Mouse (Mus musculus): Measurements from ENCODE around the gene Zdhhc19. TPM values are rescaled to one million over a fixed set of nuclear protein-coding genes. Genes with fewer than 3 reads are reported as not detected.

The Zdhhc19 gene
- polyA plus RNA-seq (2015; fragmentation: Nextera tagmentation; extraction: Ambion mirVana), result 0.20 TPM in 1 of 2 replicates, not detected in the other

DNA sequence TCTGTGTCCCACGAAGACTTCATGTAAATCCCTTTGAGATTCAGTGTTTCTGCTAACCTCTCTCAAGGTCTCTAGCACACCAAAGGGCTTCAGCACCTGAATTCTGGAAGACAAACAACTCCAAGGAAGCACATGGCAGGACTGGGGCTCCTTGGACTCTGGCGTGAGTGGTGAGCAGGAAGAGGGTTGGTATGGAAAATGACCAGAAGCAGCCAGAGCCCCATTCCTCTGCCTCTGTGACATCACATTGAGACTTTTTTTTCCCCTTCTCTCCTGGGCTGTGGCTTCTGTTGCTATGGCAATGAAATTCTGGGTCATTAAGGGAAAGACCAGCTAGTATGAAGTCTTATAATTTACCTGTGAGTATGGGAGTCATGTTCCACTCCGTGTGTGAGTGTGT lies at the start of gene Zdhhc19:
Gene Zdhhc19, plus strand, starts transcription at position 301 of the 400 bp plus-strand sequence.
- Histone ChIP-seq H3K4me3 (replicated peaks) (no peak within 1 kb of the TSS), H3K9me3 (replicated peaks) (no peaks in the 10 kb centered on the region), H3K27ac (replicated peaks) (no peak within 1 kb of the TSS), H3K27me3 (replicated peaks) (no peaks in the 10 kb centered on the region), H3K9ac (replicated peaks) (no peak within 1 kb of the TSS), H3K4me2 (no peak within 1 kb of the TSS), H3K36me3 (no peaks in the 10 kb centered on the region), H3K4me1 (peaks cover 10% of the 10 kb centered on the region; the same call in 1 of the 2 replicates)
- no peak for ATAC-seq (ENCODE audit: low FRiP score)
- WGBS, result 67% methylated on average over 3 of the region's 3 CpGs

DNA sequence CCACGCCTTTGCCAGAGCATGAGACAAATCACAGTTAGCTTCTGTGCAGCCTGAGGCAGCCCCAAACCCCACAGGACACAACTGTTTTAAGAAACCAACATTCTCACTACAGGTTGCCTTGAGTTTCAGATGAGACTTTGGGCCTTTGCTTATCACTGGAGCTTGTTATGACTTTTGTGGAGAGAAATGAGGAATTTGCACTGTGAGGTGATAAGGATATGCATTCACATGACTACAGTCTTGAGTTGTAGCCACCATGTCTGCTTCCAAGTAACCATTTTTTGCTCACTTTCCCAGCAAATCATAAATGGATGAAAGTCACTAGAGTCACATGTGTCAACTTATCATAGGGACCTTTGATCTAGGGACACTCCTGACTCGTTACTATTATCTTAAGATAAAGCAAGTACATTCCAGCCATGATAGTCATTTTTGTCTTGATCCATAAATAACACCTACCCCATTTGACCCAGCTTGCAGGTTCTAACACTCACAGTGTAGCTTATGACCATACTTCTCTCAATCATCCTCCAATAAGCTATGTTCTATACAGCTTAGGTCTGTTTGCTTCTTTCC lies 49.4 kb upstream of the Zdhhc19 start:
- H3K4me3 ChIP-seq (replicated peaks), result no peak overlapping the region
- ATAC-seq (ENCODE audit: low FRiP score), result no peak
- H3K27ac ChIP-seq (replicated peaks), result no peak overlapping the region
- H3K27me3 ChIP-seq (replicated peaks), result no peaks in the 10 kb centered on the region
- H3K9me3 ChIP-seq (replicated peaks), result no peaks in the 10 kb centered on the region
- H3K4me1 ChIP-seq, result no peaks in the 10 kb centered on the region
- H3K36me3 ChIP-seq, result 0 out of 2 replicates have a peak, but pooled peaks cover 2% of the 10 kb centered on the region
- 94% methylated on average over 2 of the region's 2 CpGs for WGBS
- H3K9ac ChIP-seq (replicated peaks), result no peak overlapping the region
- H3K4me2 ChIP-seq, result no peak overlapping the region

DNA sequence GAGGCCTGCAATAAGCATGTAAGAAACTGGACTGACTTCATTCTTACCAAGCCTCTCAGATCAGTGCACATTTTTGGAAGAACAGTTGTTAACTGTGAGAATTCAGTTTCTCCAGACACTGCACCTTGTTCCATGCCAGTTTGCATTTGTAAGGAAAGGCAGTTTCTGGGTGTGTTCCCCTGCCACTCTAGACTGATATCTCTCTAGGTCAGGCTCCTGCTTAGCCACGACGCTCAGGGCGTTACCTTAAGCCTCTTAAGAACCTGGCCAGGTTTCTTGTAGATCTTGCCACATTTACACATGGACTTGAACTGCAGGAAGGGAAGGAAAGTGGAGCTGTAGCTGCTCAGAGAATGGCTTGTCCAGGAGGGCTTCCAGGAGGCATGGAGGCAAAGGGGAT lies 46.4 kb upstream of the Zdhhc19 start:
- Histone ChIP-seq H3K4me2 (no peak overlapping the region), H3K4me3 (replicated peaks) (no peak overlapping the region), H3K27me3 (replicated peaks) (no peaks in the 10 kb centered on the region), H3K27ac (replicated peaks) (no peak overlapping the region), H3K9me3 (replicated peaks) (no peaks in the 10 kb centered on the region), H3K9ac (replicated peaks) (no peak overlapping the region), H3K4me1 (no peaks in the 10 kb centered on the region), H3K36me3 (peaks cover 19% of the 10 kb centered on the region)
- 89% methylated on average over 3 of the region's 3 CpGs for WGBS
- no peak for ATAC-seq (ENCODE audit: low FRiP score)

DNA sequence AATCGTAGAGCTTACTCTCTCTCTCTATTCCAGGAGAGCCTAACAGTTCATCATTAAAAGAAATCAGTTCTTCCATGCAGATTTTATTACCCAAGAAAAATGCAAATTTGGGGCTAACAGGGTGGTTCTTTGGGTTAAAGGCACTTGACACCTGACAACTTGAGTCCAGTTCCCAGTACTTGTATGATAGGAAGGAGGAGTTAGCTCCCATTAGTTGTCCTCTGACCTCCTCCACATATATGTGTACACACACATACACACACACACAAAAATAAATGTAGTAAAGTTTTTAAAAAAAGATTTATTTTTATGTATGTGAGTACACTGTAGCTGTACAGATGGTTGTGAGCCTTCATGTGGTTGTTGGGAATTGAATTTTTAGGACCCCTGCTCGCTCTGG lies 45.9 kb upstream of the Zdhhc19 start:
- Histone ChIP-seq H3K9ac (replicated peaks) (no peak overlapping the region), H3K27me3 (replicated peaks) (no peaks in the 10 kb centered on the region), H3K9me3 (replicated peaks) (no peaks in the 10 kb centered on the region), H3K4me2 (no peak overlapping the region), H3K4me3 (replicated peaks) (no peak overlapping the region), H3K27ac (replicated peaks) (no peak overlapping the region), H3K36me3 (peaks cover 20% of the 10 kb centered on the region), H3K4me1 (no peaks in the 10 kb centered on the region)
- no peak for ATAC-seq (ENCODE audit: low FRiP score)
- WGBS, result 90% methylated on average over 2 of the region's 2 CpGs

DNA sequence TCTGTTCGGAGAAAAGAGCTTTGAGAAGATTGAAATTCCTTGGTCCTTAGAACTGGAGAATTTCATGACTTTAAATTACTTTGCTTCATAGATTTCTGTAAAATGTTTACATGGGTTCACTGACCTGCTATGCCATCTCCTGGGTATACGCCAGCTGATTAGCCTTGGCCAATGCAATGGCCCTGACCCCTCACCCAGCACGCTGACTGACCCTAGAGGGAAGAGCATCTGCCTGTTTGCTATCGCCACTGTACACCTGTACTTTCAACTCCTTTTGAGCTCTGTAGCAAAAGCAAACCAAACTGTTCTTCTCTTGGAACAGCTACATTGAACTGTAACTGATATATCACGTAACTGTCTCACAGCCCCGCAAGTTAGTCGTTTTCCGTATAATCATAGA lies 43.0 kb upstream of the Zdhhc19 start:
- Histone ChIP-seq H3K9me3 (replicated peaks) (no peaks in the 10 kb centered on the region), H3K27ac (replicated peaks) (no peak overlapping the region), H3K4me3 (replicated peaks) (no peak overlapping the region), H3K27me3 (replicated peaks) (no peaks in the 10 kb centered on the region), H3K4me1 (no peaks in the 10 kb centered on the region), H3K36me3 (peaks cover 37% of the 10 kb centered on the region), H3K4me2 (no peak overlapping the region), H3K9ac (replicated peaks) (no peak overlapping the region)
- no peak for ATAC-seq (ENCODE audit: low FRiP score)
- 96% methylated on average over 8 of the region's 8 CpGs for WGBS

DNA sequence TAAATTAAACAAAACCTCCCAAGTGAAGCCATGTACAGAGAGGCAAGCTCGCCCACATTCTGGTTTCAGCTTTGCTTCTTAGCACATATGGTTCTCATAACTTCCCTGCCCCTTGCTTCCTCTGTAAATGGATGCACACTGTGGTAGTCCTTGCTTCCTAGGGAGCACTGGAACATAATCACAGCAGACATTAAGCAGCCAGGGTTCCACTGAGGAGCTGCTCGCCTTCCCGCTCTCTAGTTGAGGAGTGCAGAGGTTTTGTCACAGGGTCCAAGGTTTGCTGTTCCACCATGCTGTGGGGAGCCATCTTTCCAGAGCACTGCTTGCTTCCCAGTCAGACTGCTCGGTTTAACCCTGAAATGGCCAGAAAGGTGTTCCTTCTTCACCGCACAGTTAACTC lies 41.4 kb upstream of the Zdhhc19 start:
- no peaks in the 10 kb centered on the region for H3K4me1 ChIP-seq
- no peak overlapping the region for H3K4me3 ChIP-seq (replicated peaks)
- WGBS, result 90% methylated on average over 5 of the region's 5 CpGs
- no peaks in the 10 kb centered on the region for H3K27me3 ChIP-seq (replicated peaks)
- no peak overlapping the region for H3K27ac ChIP-seq (replicated peaks)
- H3K36me3 ChIP-seq, result peaks cover 39% of the 10 kb centered on the region
- ATAC-seq (ENCODE audit: low FRiP score), result no peak
- no peak overlapping the region for H3K4me2 ChIP-seq
- no peak overlapping the region for H3K9ac ChIP-seq (replicated peaks)
- H3K9me3 ChIP-seq (replicated peaks), result no peaks in the 10 kb centered on the region

DNA sequence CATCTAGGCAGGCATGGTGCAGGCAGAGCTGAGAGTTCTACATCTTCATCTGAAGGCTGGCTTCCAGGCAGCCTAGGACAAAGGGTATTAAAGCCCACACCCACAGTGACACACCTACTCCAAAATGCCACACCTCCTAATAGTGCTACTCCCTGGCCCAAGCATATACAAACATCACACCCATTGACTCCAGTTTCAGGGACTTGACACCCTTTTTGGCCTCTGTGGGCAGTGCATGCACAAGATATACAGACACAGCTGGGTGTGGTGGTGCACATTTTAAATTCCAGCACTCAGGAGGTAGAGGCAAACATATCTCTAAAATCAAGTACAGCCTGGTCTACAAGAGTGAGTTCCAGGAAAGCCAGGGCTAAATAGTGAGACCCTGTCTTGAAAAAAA lies 40.0 kb upstream of the Zdhhc19 start:
- H3K9me3 ChIP-seq (replicated peaks), result no peaks in the 10 kb centered on the region
- H3K4me3 ChIP-seq (replicated peaks), result no peak overlapping the region
- no peaks in the 10 kb centered on the region for H3K27me3 ChIP-seq (replicated peaks)
- ATAC-seq (ENCODE audit: low FRiP score), result no peak
- H3K9ac ChIP-seq (replicated peaks), result no peak overlapping the region
- H3K4me2 ChIP-seq, result no peak overlapping the region
- no peaks in the 10 kb centered on the region for H3K4me1 ChIP-seq
- peaks cover 39% of the 10 kb centered on the region for H3K36me3 ChIP-seq
- H3K27ac ChIP-seq (replicated peaks), result no peak overlapping the region

- Histone ChIP-seq H3K27me3 (replicated peaks) (no peaks in the 10 kb centered on the region), H3K9ac (replicated peaks) (no peak overlapping the region), H3K4me2 (no peak overlapping the region), H3K36me3 (peaks cover 36% of the 10 kb centered on the region), H3K9me3 (replicated peaks) (no peaks in the 10 kb centered on the region), H3K4me3 (replicated peaks) (no peak overlapping the region), H3K27ac (replicated peaks) (no peak overlapping the region), H3K4me1 (no peaks in the 10 kb centered on the region)
- 97% methylated on average over 1 of the region's 1 CpGs for WGBS
- ATAC-seq (ENCODE audit: low FRiP score), result no peak
Measured at GRCm38 (mm10) chr16:32456761-32457160, 39.3 kb upstream of the Zdhhc19 start.

GRCm38 (mm10) chr16:32457589-32458386 lies 38.3 kb upstream of the Zdhhc19 start:
- H3K27ac ChIP-seq (replicated peaks), result no peak overlapping the region
- whole genome bisulfite sequencing, result 70% methylated on average over 10 of the region's 10 CpGs
- no peak for ATAC-seq (ENCODE audit: low FRiP score)

DNA sequence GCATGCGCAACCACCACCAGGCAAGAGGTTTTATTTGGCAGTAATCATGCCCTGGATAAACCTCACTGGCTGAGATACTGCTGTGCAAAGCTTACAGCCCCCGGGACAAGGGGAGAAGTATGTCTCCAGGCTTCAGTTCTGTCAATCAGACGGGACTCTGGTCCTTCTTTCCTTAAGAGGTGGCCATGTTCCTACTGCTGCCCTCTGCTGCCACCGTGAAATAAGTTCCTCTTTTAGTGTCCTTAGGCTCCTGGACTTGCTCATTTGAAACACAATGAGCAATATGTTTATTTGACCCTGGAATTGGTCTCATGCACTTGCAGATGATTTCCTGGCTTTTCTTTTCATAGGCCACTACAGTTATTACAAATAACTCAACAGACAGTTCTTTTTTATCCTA lies 35.5 kb upstream of the Zdhhc19 start:
- 55% methylated on average over 4 of the region's 4 CpGs for WGBS
- no peak for ATAC-seq (ENCODE audit: low FRiP score)
- Histone ChIP-seq H3K27ac (replicated peaks) (no peak overlapping the region), H3K27me3 (replicated peaks) (no peaks in the 10 kb centered on the region), H3K9ac (replicated peaks) (no peak overlapping the region), H3K9me3 (replicated peaks) (no peaks in the 10 kb centered on the region), H3K36me3 (peaks cover 38% of the 10 kb centered on the region), H3K4me2 (no peak overlapping the region), H3K4me3 (replicated peaks) (no peak overlapping the region), H3K4me1 (no peaks in the 10 kb centered on the region)

More at GRCm38 (mm10) chr16:32457589-32458386, 38.3 kb upstream of the Zdhhc19 start:
- Histone ChIP-seq H3K27me3 (replicated peaks) (no peaks in the 10 kb centered on the region), H3K9me3 (replicated peaks) (no peaks in the 10 kb centered on the region), H3K4me3 (replicated peaks) (no peak overlapping the region), H3K4me2 (no peak overlapping the region), H3K4me1 (no peaks in the 10 kb centered on the region), H3K9ac (replicated peaks) (no peak overlapping the region), H3K36me3 (peaks cover 31% of the 10 kb centered on the region)

GRCm38 (mm10) chr16:32461713-32462112 lies 34.4 kb upstream of the Zdhhc19 start:
- no peaks in the 10 kb centered on the region for H3K4me1 ChIP-seq
- no peak overlapping the region for H3K4me3 ChIP-seq (replicated peaks)
- no peak overlapping the region for H3K9ac ChIP-seq (replicated peaks)
- no peaks in the 10 kb centered on the region for H3K9me3 ChIP-seq (replicated peaks)
- no peak overlapping the region for H3K27ac ChIP-seq (replicated peaks)
- H3K36me3 ChIP-seq, result peaks cover 34% of the 10 kb centered on the region
- H3K27me3 ChIP-seq (replicated peaks), result no peaks in the 10 kb centered on the region
- no peak overlapping the region for H3K4me2 ChIP-seq
- ATAC-seq (ENCODE audit: low FRiP score), result no peak
- WGBS, result 96% methylated on average over 5 of the region's 5 CpGs

DNA sequence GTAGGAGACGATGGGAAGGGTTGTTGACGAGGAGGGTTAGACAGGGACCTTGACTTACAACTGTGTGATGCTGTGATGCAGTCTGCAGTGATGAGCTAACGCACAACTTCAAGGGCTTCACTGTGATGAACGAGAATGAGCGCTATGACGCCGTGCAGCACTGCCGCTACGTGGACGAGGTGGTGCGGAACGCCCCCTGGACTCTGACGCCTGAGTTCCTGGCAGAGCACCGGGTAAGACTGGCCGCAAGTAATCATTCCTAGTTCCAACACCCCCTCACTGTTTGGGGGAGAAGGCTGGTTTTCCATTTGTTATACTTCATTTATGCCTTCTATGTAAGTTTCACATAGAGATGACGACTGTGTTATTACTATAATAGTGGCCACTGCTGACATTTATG lies 33.1 kb upstream of the Zdhhc19 start:
- H3K4me3 ChIP-seq (replicated peaks), result no peak overlapping the region
- H3K36me3 ChIP-seq, result peaks cover 38% of the 10 kb centered on the region
- H3K4me2 ChIP-seq, result no peak overlapping the region
- H3K9me3 ChIP-seq (replicated peaks), result no peaks in the 10 kb centered on the region
- 95% methylated on average over 16 of the region's 16 CpGs for WGBS
- H3K27ac ChIP-seq (replicated peaks), result no peak overlapping the region
- H3K27me3 ChIP-seq (replicated peaks), result no peaks in the 10 kb centered on the region
- no peaks in the 10 kb centered on the region for H3K4me1 ChIP-seq
- ATAC-seq (ENCODE audit: low FRiP score), result no peak
- H3K9ac ChIP-seq (replicated peaks), result no peak overlapping the region
